Comparison of ENCODE assay signal across 7 mouse cellular contexts in genomic region chr11:74546933-74547694, GRCm38 (mm10).
A peak's percentile ranks its signal among the peaks of the same experiment; 100 is the strongest.
DNase-seq lines count a peak whose midpoint lies in the region; ATAC-seq and TF ChIP-seq lines count a peak whose summit lies in the region.

No protein-coding gene starts in this region.

- H3K36me3 ChIP-seq in heart, embryonic 13.5 days, result no peaks in the 10 kb centered on the region
- H3K36me3 ChIP-seq in kidney, postnatal 0 days (ENCODE audit: insufficient read depth, low read length), result no peaks in the 10 kb centered on the region

- peaks cover 7% of the 10 kb centered on the region for H3K4me1 ChIP-seq in cortical plate, adult 2 months (ENCODE audit: control insufficient read depth, insufficient read depth, low read length)
- peaks cover 28% of the 10 kb centered on the region for H3K4me1 ChIP-seq in heart, embryonic 13.5 days
- H3K4me1 ChIP-seq in kidney, postnatal 0 days (replicated peaks; ENCODE audit: insufficient read depth, low read length), result no peaks in the 10 kb centered on the region

- H3K27me3 ChIP-seq in heart, embryonic 13.5 days (replicated peaks), result no peaks in the 10 kb centered on the region
- no peaks in the 10 kb centered on the region for H3K27me3 ChIP-seq in kidney, postnatal 0 days (ENCODE audit: insufficient read depth, low read length)

- H3K27ac ChIP-seq in cortical plate, adult 2 months (ENCODE audit: insufficient read depth, low read length), result no peak overlapping the region
- peak overlapping the region; percentile 37 for H3K27ac ChIP-seq in heart, embryonic 13.5 days (replicated peaks)
- H3K27ac ChIP-seq in kidney, postnatal 0 days, result no peak overlapping the region

- peak; percentile 95 for TF ChIP-seq CTCF in cortical plate, adult 2 months (IDR thresholded peaks at IDR 0.05; ENCODE audit: extremely low read depth, insufficient read depth, low read length)
- peak; percentile 95 for TF ChIP-seq CTCF in kidney, postnatal 0 days (IDR thresholded peaks at IDR 0.05; ENCODE audit: low read depth)

- peak overlapping the region; percentile 73 for H3K4me2 ChIP-seq in heart, embryonic 13.5 days
- H3K4me2 ChIP-seq in kidney, postnatal 0 days (ENCODE audit: low read length), result peak overlapping the region; percentile 43

- H3K4me3 ChIP-seq in cortical plate, adult 2 months (ENCODE audit: insufficient read depth, low read length), result peak overlapping the region; percentile 15
- H3K4me3 ChIP-seq in heart, embryonic 13.5 days, result peak overlapping the region; percentile 46
- no peak overlapping the region; the same call in 1 of the 2 replicates for H3K4me3 ChIP-seq in kidney, postnatal 0 days (replicated peaks; ENCODE audit: low read depth, low read length)

- DNase-seq in A20 (ENCODE audit: low read depth, low spot score), result peak; percentile 85
- peak; percentile 85 for DNase-seq in ES-CJ7 (ENCODE audit: low read depth, low spot score)
- peak; percentile 87 for DNase-seq in kidney, postnatal 0 days (ENCODE audit: low spot score)
- peak; percentile 53 to 56 for DNase-seq in lung, postnatal 4 days
- DNase-seq in spleen, adult 12 weeks (ENCODE audit: low spot score), result peak; percentile 26

- WGBS in heart, embryonic 13.5 days, result under 1% methylated on average over 16 of the region's 16 CpGs
- WGBS in kidney, postnatal 0 days, result under 1% methylated on average over 16 of the region's 16 CpGs

- H3K9me3 ChIP-seq in heart, embryonic 13.5 days, result no peaks in the 10 kb centered on the region
- H3K9me3 ChIP-seq in kidney, postnatal 0 days (replicated peaks; ENCODE audit: low read length), result no peaks in the 10 kb centered on the region

- ATAC-seq in heart, embryonic 13.5 days (ENCODE audit: extremely low read depth, insufficient number of reproducible peaks, low FRiP score, low TSS enrichment), result peak; percentile 42; the same call in 1 of the 2 replicates
- ATAC-seq in kidney, postnatal 0 days (replicated peaks; ENCODE audit: low FRiP score, low read depth), result peak; percentile 81

- peak overlapping the region; percentile 51 for H3K9ac ChIP-seq in heart, embryonic 13.5 days
- no peak overlapping the region for H3K9ac ChIP-seq in kidney, postnatal 0 days (ENCODE audit: low read depth, low read length)

- TF ChIP-seq POLR2A in cortical plate, adult 2 months (IDR thresholded peaks at IDR 0.05; ENCODE audit: extremely low read depth, insufficient read depth, low read length), result no peak

Comparison
In these comparisons a context has a peak if more than half of its experiments do, and no peak if none do; other contexts are left out.
1. DNase-seq: peak in every context shown above with its lines; median percentile 87 in kidney, postnatal 0 days; 85 in A20; 85 in ES-CJ7; 54 in lung, postnatal 4 days; 26 in spleen, adult 12 weeks.